Mouse (Mus musculus) layer of hippocampus, adult 2 months (tissue): ENCODE data around the gene Brat1. TPM values are rescaled to one million over a fixed set of nuclear protein-coding genes. Genes with fewer than 3 reads are reported as not detected.

ENCODE experiments used
- DNase-seq, 2 experiments: peaks; one replicate each; pipeline ENCODE4 v3.0.0; 2022; ENCODE audit warnings: low spot score in 2 of 2
- H3K27ac ChIP-seq: fragments of 200-600 bp; 2 replicates; pipeline ENCODE4 v1.8.1; 2022
- H3K4me3 ChIP-seq: fragments of 200-600 bp; 2 replicates; pipeline ENCODE4 v1.8.1; 2022; ENCODE audit warnings: mild to moderate bottlenecking
- CTCF ChIP-seq: fragments of 200-600 bp; conservative IDR thresholded peaks from 2 replicates; pipeline ENCODE4 v1.8.1; 2022; ENCODE audit warnings: antibody characterized with exemption, mild to moderate bottlenecking, moderate library complexity
- total RNA-seq, 2 experiments: library from RNA; stranded (reverse); gene quantifications; 2 replicates each; pipeline ENCODE4 v1.2.3; 2021

Brat1 gene
- total RNA-seq, 2 experiments from 2014 or later, result 20.2 to 21.1 TPM

DNA sequence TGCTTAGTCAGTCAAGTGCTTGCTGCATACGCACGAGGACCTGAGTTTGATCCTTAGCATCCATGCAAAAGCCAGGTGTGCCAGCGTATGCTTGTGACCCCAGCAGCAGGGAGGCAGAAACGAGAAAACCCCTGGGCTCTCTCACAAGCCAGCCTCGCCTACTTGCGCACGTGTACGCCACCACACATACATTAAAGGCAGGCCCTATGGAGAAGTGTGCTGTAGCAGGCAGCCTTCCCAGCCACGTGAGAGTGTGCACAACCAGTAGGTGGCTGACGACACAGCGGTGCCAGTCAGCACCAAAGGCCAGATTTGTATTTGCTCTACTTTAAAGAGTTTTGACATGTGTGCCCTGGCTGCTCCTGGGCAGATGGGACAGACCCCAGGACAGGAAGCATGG, 29.2 kb upstream of the Brat1 start:
- no peak overlapping the region for H3K27ac ChIP-seq
- no peak overlapping the region for H3K4me3 ChIP-seq
- no peak for TF ChIP-seq CTCF
- DNase-seq, result no peak

DNA sequence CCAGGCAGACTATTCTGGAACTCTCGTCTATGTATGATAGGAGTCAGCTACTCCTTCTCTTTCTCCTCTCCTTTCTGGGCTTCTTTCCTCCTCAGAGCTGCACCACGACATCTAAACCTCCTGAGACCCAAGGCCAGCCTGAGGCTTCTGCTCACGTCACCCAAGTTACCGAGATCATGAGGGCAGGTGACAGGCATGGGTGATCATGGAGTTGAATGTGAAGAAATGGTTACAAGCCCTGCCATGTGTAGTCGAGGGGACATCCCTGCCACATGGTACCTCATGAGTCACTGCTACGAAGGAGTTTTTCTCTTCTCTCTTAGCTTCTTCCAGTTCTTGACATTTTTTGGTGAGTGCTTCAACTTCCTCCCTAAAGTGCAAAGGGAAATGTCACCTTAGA, 27.7 kb upstream of the Brat1 start:
- Histone ChIP-seq H3K27ac (no peak overlapping the region), H3K4me3 (no peak overlapping the region)
- no peak for TF ChIP-seq CTCF
- DNase-seq, result no peak

DNA sequence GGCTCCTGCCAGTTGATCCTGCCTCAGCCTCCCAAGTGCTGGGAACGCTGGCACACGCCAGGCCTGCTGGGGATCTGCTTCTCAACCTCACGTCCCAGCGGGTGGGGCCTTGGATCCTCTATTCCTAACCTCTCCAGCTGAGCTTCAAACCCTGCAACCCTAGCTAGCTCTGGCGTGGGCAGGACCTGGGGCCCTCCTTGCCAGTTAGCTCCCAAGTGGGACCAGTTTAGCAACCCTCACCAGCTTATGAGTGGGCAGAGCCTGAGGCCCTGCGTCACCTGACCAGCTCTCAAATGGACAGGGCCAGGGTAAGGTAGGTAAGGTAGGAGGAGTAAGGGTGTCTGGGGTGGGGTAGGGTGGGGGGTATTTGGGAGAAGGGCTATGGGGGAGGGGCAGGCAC, 24.8 kb upstream of the Brat1 start:
- no peak for TF ChIP-seq CTCF
- Histone ChIP-seq H3K4me3 (no peak overlapping the region), H3K27ac (no peak overlapping the region)
- no peak for DNase-seq

DNA sequence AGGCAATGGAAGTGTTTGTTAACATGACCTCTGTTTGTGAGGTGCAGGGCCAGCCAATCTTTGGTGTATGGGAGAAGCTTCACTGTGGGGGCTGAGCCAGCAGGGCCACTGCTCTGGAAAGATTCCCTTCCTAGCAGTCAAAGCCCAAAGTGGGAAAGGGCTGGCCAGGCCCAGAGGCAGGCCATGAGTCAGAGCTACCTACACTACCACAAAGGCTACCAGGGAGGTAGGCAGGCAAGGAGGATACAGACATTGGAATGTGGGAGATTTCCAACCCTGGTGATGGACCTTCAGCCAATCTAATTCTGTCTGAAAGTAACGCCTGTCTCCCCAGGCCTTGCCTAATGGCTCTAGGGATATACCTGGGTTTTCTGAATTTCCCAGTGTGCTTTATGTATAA, 23.9 kb upstream of the Brat1 start:
- Histone ChIP-seq H3K27ac (no peak overlapping the region), H3K4me3 (no peak overlapping the region)
- no peak for DNase-seq
- TF ChIP-seq CTCF, result no peak

DNA sequence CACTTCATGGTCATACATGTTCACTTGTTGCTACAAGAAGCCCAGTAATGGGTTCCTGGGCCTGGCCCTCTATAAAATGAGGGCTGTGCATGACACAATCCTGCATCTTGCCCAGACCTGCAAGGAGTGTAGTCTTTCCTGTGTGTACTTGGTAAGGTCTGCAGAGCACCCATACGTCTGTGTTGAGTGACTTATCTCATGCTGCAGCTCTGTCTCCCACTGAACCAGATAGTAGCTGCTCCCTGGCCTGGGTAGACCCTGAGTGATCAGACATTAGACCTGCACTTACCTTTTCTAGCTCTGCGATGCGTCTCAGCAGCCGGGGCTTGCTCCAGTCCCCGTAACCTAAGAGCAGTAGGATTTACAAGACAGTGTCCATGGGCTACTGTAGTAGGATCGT, 22.7 kb upstream of the Brat1 start:
- TF ChIP-seq CTCF, result no peak
- DNase-seq, result no peak
- H3K4me3 ChIP-seq, result no peak overlapping the region
- H3K27ac ChIP-seq, result no peak overlapping the region

DNA sequence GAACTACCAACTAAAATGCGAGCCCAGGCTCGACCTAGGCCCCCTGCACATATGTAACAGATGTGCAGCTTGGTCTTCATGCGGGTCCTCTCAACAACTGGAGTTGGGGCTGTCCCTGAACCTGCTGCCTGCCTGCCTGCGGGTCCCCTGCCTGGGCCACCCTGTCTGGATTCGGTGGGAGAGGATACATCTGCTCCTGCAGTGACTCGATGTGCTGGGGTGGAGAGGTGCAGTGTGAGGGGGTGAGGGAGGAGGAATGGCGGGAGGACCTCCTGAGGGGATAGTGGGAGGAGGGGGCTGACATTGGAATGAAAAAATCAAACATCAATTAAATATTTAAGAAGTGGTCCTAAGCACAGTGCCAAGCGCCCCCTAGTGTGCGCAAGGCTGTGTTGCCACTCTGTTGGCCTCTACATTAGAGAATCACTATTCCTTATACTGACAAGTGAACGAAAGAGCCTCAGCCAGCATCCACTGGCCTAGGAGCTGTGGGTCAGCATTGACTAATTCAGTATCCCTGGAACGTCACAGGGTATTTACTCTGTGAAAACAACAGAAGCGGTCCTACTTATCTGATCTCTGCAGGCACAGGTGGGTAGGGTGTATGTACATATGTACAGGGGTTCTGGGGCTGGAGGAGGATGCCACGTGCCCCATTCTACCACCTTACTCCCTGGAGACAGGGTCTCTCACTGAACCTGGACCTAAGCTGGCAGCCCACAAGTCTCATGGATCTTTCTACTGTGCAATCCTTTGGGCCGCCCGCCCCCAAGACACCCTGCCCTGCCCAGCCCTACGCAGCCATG, 20.3 kb upstream of the Brat1 start:
- peak; percentile 96 for TF ChIP-seq CTCF
- Histone ChIP-seq H3K4me3 (no peak overlapping the region), H3K27ac (no peak overlapping the region)
- no peak for DNase-seq

DNA sequence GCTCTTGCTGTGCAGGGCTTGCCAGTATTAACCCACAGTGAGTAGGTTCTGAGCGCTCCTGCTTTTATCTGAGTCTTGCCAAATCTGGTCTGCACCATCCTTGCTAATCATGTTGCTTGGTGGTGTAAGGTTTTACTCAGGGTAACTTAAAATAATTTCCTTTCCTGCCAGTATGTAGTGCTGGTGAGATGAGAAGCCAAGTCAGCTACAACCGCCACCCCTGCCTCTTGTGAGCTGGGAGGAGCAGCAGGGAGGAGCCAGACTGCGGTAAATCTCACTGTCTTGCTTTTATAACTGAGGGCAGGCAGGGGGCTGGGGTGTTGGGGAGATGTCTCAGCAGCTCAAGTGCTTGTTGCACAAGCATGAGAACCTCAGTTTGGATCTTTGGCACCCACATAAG, 16.4 kb upstream of the Brat1 start:
- no peak for DNase-seq
- H3K27ac ChIP-seq, result peak overlapping the region; percentile 41
- H3K4me3 ChIP-seq, result no peak overlapping the region
- no peak for TF ChIP-seq CTCF

DNA sequence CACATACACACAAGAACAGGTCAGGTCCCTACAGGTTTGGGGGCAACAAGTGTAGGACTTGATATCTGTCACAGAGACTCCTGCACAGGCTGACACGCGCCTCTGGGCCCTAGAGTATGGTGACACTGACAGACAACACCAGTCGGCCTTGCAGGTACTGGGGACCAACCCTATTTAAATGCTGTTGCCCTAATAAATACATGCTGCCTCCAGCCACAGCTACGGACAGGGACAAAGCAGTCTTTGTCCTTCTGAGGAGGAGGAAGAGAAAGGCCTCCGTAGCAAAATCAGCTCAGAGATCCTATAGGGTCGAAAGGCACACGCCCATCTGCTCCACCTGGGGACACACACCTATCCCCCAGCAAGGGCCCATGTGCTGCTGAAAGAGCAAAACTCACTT, 8.8 kb upstream of the Brat1 start:
- no peak for TF ChIP-seq CTCF
- no peak for DNase-seq
- no peak overlapping the region for H3K27ac ChIP-seq
- H3K4me3 ChIP-seq, result no peak overlapping the region

DNA sequence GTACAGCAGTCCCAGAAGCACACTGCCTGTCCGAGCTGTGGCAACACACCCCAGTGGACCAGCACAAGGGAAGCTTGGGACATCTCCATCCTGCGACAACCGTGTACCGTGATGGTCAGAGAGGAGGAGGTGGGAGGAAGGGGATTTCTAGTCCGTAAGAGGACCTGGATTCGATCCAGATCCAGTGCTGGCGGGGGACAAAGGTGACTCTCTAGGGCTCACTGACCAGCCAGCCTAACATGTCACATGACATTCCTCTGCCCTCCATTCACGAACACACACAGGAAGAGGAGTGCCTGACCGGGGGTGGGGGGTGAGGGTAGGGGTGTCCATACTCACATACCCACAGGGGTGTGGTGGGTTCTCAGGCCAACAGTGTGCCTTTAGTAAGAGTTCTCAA, 5.0 kb upstream of the Brat1 start:
- TF ChIP-seq CTCF, result no peak
- no peak overlapping the region for H3K27ac ChIP-seq
- no peak for DNase-seq
- no peak overlapping the region for H3K4me3 ChIP-seq

DNA sequence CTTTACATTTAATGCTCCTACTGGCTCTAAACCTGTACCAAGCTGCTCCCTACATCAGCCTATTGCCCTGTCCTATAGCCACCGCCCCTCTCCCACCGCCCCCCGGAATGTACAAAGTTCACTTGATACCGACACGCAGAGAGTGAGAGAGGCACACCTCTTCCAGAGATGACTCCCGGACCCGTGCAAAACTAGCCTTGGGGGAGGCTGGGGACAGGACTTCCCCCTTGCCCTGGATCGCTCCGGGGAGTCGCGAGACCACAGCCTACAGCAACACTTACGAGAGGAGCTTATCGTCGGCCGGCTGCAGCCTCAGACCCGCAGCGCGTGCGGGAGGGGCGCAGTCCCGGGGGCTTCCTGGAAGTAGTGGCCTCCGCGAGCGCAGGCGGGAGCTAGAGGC, 3.1 kb upstream of the Brat1 start:
- no peak for TF ChIP-seq CTCF
- Histone ChIP-seq H3K4me3 (peak overlapping the region; percentile 95), H3K27ac (peak overlapping the region; percentile 98)
- DNase-seq, result no peak

DNA sequence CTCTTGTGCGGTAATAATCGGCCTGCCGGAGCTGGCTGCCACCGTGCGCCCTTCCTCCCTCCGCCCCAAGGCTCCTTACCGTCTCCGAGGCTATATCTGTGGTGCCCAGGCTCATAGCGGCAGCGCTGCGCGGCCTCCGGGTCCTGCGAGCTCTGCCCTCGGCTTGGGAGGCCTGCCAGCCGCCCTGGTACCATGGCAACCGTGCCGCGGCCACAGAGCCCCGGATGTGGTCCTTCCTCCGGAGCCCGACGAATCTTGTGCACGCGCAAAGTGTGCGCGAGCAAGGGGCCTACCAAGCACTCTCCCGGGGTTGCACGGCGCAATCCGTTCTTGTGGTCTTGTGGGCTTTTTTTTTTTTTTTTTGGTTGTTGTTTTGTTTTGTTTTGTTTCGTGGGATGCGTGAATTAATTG, 2.7 kb upstream of the Brat1 start, which contains the start of gene Iqce:
TSS of gene Iqce (minus strand) at position 276 of the 411 bp plus-strand sequence.
- H3K4me3 ChIP-seq, result peak within 1 kb of the TSS; percentile 95
- peak; percentile 21; the same call in 1 of the 2 replicates for TF ChIP-seq CTCF
- peak within 1 kb of the TSS; percentile 98 for H3K27ac ChIP-seq
- peak; percentile 93 to 96 for DNase-seq

DNA sequence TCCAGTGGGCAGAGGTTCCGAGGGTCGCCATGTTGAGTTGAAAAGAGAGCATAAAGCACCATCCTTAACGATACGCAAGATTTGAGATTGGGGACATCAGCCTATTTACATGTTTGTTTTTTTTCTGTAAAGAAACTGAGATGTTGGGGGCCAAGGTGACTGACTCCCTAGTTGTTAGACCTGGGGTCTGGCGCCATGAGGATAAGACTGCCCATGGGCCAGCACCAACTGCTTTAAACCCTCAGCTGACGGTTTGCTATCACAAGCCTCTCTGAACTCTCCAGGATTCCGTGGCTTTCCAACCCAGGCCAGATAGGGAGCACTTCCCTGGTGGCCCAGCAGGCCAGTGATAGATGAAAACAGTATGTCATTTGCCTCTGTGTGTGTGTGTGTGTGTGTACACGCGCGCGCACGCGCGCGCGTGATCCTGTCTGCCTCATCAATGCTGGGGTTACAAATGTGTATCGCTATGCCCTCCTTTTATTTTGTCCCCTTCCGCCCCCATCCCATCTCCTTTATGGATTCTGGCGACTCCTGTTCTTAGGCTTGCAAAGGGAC, 2.1 kb upstream of the Brat1 start:
- Histone ChIP-seq H3K4me3 (peak overlapping the region; percentile 95), H3K27ac (peak overlapping the region; percentile 98)
- no peak for TF ChIP-seq CTCF
- DNase-seq, result no peak

DNA sequence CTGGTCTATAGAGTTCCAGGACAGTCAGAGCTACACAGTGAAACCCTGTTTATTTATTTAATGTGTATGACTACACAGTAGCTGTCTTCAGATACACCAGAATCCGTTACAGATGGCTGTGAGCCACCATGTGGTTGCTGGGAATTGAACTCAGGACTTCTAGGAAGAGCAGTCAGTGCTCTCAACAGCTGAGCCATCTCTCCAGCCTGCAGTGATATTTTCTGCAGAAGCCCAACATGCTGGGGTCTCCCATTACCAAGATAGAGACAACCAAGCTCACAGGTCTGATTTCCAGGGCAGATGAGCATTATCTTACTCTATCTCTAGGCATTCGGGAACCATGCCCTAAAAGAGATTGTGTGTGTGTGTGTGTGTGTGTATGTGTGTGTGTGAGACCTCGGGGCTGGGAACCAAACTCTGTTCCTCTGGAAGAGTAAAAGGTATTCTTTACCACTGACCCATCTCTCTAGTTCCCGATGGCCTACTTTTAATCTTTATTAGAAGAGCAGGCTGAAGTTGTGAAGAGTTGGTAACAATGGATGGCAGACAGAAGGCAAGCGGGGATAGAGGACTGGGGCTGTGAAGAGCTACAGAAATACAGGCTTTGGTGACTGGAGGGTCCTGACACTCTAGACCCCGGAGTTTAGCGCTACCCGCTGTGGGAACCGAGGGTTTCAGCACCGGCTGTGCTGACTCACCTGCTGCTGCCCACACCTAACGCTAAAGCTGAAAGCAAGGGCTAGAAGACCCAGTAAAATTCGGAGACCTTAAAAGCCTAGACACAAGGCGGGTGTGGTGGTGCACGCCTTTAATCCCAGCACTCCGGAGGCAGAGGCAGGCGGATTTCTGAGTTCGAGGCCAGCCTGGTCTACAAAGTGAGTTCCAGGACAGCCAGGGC, 1.1 kb upstream of the Brat1 start:
- TF ChIP-seq CTCF, result no peak
- DNase-seq, result no peak

More for the DNA sequence above, 1.1 kb upstream of the Brat1 start:
- peak overlapping the region; percentile 98 for H3K27ac ChIP-seq
- peak overlapping the region; percentile 85 for H3K4me3 ChIP-seq
